Mouse (Mus musculus) testis, postnatal 14 days (tissue): ENCODE data around the gene Eif4a1.

ENCODE experiments used
- DNase-seq: peaks from one replicate; pipeline ENCODE4 v3.0.0; 2021; ENCODE audit warnings: low spot score

Eif4a1 gene

GRCm38 (mm10) chr11:69699595-69699994 is 27.4 kb upstream of the Eif4a1 start:
- no peak for DNase-seq

GRCm38 (mm10) chr11:69698574-69698973 is 26.4 kb upstream of the Eif4a1 start:
- no peak for DNase-seq

- no peak for DNase-seq
These were observed 25.2 kb upstream of the Eif4a1 start for GRCm38 (mm10) chr11:69697396-69697795.

- DNase-seq: peak; percentile 59
These were observed 23.3 kb upstream of the Eif4a1 start, which contains the start of the genes Tnfsf12 and Tnfsfm13 for GRCm38 (mm10) chr11:69695361-69696181. Gene Tnfsf12, minus strand, starts transcription at chr11:69695849. Gene Tnfsfm13, minus strand, starts transcription at chr11:69696098.

GRCm38 (mm10) chr11:69695046-69695360 is 22.8 kb upstream of the Eif4a1 start:
- DNase-seq: no peak

GRCm38 (mm10) chr11:69693421-69693965 is 21.3 kb upstream of the Eif4a1 start:
- no peak for DNase-seq

- no peak for DNase-seq
These were observed 20.6 kb upstream of the Eif4a1 start for GRCm38 (mm10) chr11:69692863-69693262.

- no peak for DNase-seq
These were observed 20.1 kb upstream of the Eif4a1 start for GRCm38 (mm10) chr11:69692196-69692811.

GRCm38 (mm10) chr11:69689891-69690290 is 17.7 kb upstream of the Eif4a1 start:
- no peak for DNase-seq

GRCm38 (mm10) chr11:69687061-69687460 is 14.8 kb upstream of the Eif4a1 start:
- no peak for DNase-seq

GRCm38 (mm10) chr11:69686377-69686776 is 14.2 kb upstream of the Eif4a1 start:
- peak; percentile 75 for DNase-seq

GRCm38 (mm10) chr11:69685526-69686148 is 13.4 kb upstream of the Eif4a1 start, which contains the start of gene Tnfsf13:
Gene Tnfsf13, minus strand, starts transcription at chr11:69685784.
- peak; percentile 77 for DNase-seq

- DNase-seq: no peak
These were observed 12.7 kb upstream of the Eif4a1 start for GRCm38 (mm10) chr11:69684936-69685335.

GRCm38 (mm10) chr11:69684128-69684745 is 12.0 kb upstream of the Eif4a1 start:
- DNase-seq: no peak

- DNase-seq: no peak
These were observed 11.4 kb upstream of the Eif4a1 start for GRCm38 (mm10) chr11:69683576-69683975.

GRCm38 (mm10) chr11:69682840-69683533 is 10.8 kb upstream of the Eif4a1 start:
- peak; percentile 84 for DNase-seq

- no peak for DNase-seq
These were observed 10.1 kb upstream of the Eif4a1 start for GRCm38 (mm10) chr11:69682209-69682839.

- peak; percentile 97 for DNase-seq
These were observed 9.3 kb upstream of the Eif4a1 start, which contains the start of gene Senp3 for GRCm38 (mm10) chr11:69681314-69682208. Gene Senp3, minus strand, starts transcription at chr11:69682084.

GRCm38 (mm10) chr11:69680136-69680855 is 8.1 kb upstream of the Eif4a1 start:
- no peak for DNase-seq
